ENCODE assay signal across 20 mouse cellular contexts in genomic region chr13:73458719-73459118, GRCm38 (mm10). TPM values are rescaled to one million over a fixed set of nuclear protein-coding genes. Genes with fewer than 3 reads are reported as not detected.
A peak's percentile ranks its signal among the peaks of the same experiment; 100 is the strongest.
DNase-seq lines count a peak whose midpoint lies in the region; ATAC-seq lines count a peak whose summit lies in the region.
"Had no signal": no experiment of that assay in that cellular context is flagged by ENCODE, and none has a peak within 500 bp of the region (broad histone marks: within the 10 kb centered on the region; RNA-seq: fewer than 3 reads in every experiment).

No protein-coding gene starts in this region.

- H3K27ac ChIP-seq in hindbrain, embryonic 12.5 days: no peak overlapping the region
- H3K27ac ChIP-seq: embryonic facial prominence, embryonic 12.5 days; heart, embryonic 15.5 days; hindbrain, embryonic 10.5 days; kidney, postnatal 0 days; neural tube, embryonic 13.5 days had no signal

- 80% methylated on average over 5 of the region's 5 CpGs for WGBS in hindbrain, embryonic 12.5 days

- no peak overlapping the region for H3K4me2 ChIP-seq in hindbrain, embryonic 12.5 days (replicated peaks)
- H3K4me2 ChIP-seq: embryonic facial prominence, embryonic 12.5 days; heart, embryonic 15.5 days; neural tube, embryonic 13.5 days had no signal

- peak; percentile 42 to 45 for DNase-seq in B cell, adult 2 months
- DNase-seq in ES-CJ7 (ENCODE audit: low read depth, low spot score): peak; percentile 16
- DNase-seq in yolk sac, embryonic 10.5 days (ENCODE audit: low spot score): no peak
- DNase-seq in left cerebral cortex, adult 8-10 months (ENCODE audit: low spot score in 2 of 2): no peak
- DNase-seq: cerebellum, adult 9-11 months; gastrocnemius, postnatal 25 days; kidney, adult 18-20 months; left cerebral cortex, postnatal 4 days; right cerebral cortex, postnatal 14 days had no signal

- H3K9ac ChIP-seq in hindbrain, embryonic 12.5 days: no peak overlapping the region
- H3K9ac ChIP-seq: embryonic facial prominence, embryonic 12.5 days; heart, embryonic 15.5 days; neural tube, embryonic 13.5 days had no signal

- no peaks in the 10 kb centered on the region for H3K4me1 ChIP-seq in hindbrain, embryonic 12.5 days
- H3K4me1 ChIP-seq: embryonic facial prominence, embryonic 12.5 days; heart, embryonic 15.5 days; hindbrain, embryonic 10.5 days; neural tube, embryonic 13.5 days had no signal

- H3K27me3 ChIP-seq in hindbrain, embryonic 12.5 days: no peaks in the 10 kb centered on the region
- H3K27me3 ChIP-seq: embryonic facial prominence, embryonic 12.5 days; heart, embryonic 15.5 days; neural tube, embryonic 13.5 days had no signal

- H3K9me3 ChIP-seq in hindbrain, embryonic 12.5 days (replicated peaks): no peaks in the 10 kb centered on the region
- H3K9me3 ChIP-seq: embryonic facial prominence, embryonic 12.5 days; heart, embryonic 15.5 days; hindbrain, embryonic 10.5 days; neural tube, embryonic 13.5 days had no signal

- H3K36me3 ChIP-seq in hindbrain, embryonic 12.5 days: no peaks in the 10 kb centered on the region
- H3K36me3 ChIP-seq: embryonic facial prominence, embryonic 12.5 days; heart, embryonic 15.5 days; hindbrain, embryonic 10.5 days; neural tube, embryonic 13.5 days had no signal

- no peak overlapping the region for H3K4me3 ChIP-seq in hindbrain, embryonic 12.5 days
- H3K4me3 ChIP-seq: embryonic facial prominence, embryonic 12.5 days; heart, embryonic 15.5 days; hindbrain, embryonic 10.5 days; neural tube, embryonic 13.5 days had no signal

- ATAC-seq in granulocyte monocyte progenitor cell, adult 5-6 weeks (replicated peaks; ENCODE audit: poor library complexity, severe bottlenecking): peak; percentile 75
- peak; percentile 43 for ATAC-seq in megakaryocyte progenitor cell, adult 5-6 weeks (replicated peaks; ENCODE audit: poor library complexity)
- no peak for ATAC-seq in hindbrain, embryonic 12.5 days (ENCODE audit: low FRiP score)
- ATAC-seq: CD4-positive, CD25-positive, alpha-beta regulatory T cell, adult 4 months; forebrain, embryonic 14.5 days; lung, postnatal 0 days had no signal

RNA-seq across cellular contexts. Expression of gene Lpcat1, which starts 8.3 kb away (rescaled TPM):
- 16.0 and 19.0 TPM in 2 replicates for total RNA-seq in granulocyte monocyte progenitor cell, adult 5-6 weeks (2014; fragmentation: Nextera tagmentation)
- total RNA-seq in granulocyte monocyte progenitor cell, adult 5-6 weeks (2017): 19.8 and 32.3 TPM in 2 replicates
- 12.7 and 13.5 TPM in 2 replicates for total RNA-seq in megakaryocyte progenitor cell, adult 5-6 weeks (2015)
- total RNA-seq in megakaryocyte progenitor cell, adult 5-6 weeks (2017): 21.6 and 26.5 TPM in 2 replicates
- 10 to 100 TPM; 41.8 to 46.2 (median 44.9) TPM for total RNA-seq in left cerebral cortex, adult 8-10 months (2022)
- 67.0 and 68.4 TPM in 2 replicates for polyA plus RNA-seq in hindbrain, embryonic 12.5 days (2016; fragmentation: Nextera tagmentation; extraction: Ambion mirVana)

Comparison
In these comparisons a context has a peak if more than half of its experiments do, and no peak if none do; other contexts are left out.
1. DNase-seq: peak in B cell, adult 2 months (2 of 2) and ES-CJ7 (single experiment); none in yolk sac, embryonic 10.5 days (single experiment) and left cerebral cortex, adult 8-10 months (0 of 2).